In the genomic region with DNA sequence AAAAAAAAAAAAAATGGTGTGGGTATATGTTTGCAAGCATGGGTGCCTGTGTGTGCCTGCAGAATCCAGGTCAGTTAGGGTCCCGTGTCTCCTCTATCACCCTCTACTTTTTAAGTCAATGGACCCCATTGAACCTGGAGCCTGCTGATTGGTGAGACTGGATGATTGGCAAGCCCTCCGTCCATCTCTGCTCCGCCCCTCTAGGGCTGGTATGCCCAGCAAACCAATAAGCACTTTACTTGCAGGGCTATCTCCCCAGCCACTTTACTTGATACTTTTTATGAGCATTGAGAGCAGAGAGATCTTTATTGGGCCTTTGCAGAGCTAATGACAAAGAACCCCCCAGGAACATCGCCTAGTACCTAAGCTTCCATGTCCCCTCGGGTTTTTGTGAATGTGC, we compare ENCODE assay signal across 21 mouse cellular contexts. TPM values are rescaled to one million over a fixed set of nuclear protein-coding genes. Genes with fewer than 3 reads are reported as not detected.
A peak's percentile ranks its signal among the peaks of the same experiment; 100 is the strongest.
DNase-seq lines count a peak whose midpoint lies in the region; ATAC-seq and TF ChIP-seq lines count a peak whose summit lies in the region.
"Had no signal": no experiment of that assay in that cellular context is flagged by ENCODE, and none has a peak within 500 bp of the region (broad histone marks: within the 10 kb centered on the region; RNA-seq: fewer than 3 reads in every experiment).

No protein-coding gene starts in this region.

- intact Hi-C loops in heart, postnatal 14 days (cut with DNase I) = no loop called here

- no peak for DNase-seq in heart, embryonic 10.5 days (ENCODE audit: low spot score)
- no peak for DNase-seq in heart, postnatal 14 days
- no peak for DNase-seq in midbrain, embryonic 10.5 days (ENCODE audit: low spot score)
- DNase-seq in MEL (ENCODE audit: low read depth, low spot score) = peak; percentile 42
- no peak for DNase-seq in hindbrain, postnatal 0 days (ENCODE audit: low spot score)
- DNase-seq in cerebellum, postnatal 25 days = no peak
- DNase-seq: adrenal gland, postnatal 14 days; B cell, adult 2 months; cerebellum, adult 11-12 months; cerebellum, adult 9-10 months; cerebellum, postnatal 36 days; gastrocnemius, postnatal 36 days; heart, adult 11 months; heart, postnatal 10 days had no signal

- peak overlapping the region; percentile 18; the same call in 1 of the 2 replicates for H3K27ac ChIP-seq in heart, embryonic 10.5 days
- H3K27ac ChIP-seq in midbrain, embryonic 10.5 days (replicated peaks) = peak overlapping the region; percentile 50; the same call in 1 of the 2 replicates
- no peak overlapping the region for H3K27ac ChIP-seq in midbrain, embryonic 16.5 days (ENCODE audit: low read length)
- no peak overlapping the region for H3K27ac ChIP-seq in MEL (ENCODE audit: control insufficient read depth, low read depth, low read length)
- H3K27ac ChIP-seq in liver, embryonic 12.5 days = no peak overlapping the region
- H3K27ac ChIP-seq in hindbrain, postnatal 0 days = no peak overlapping the region
- H3K27ac ChIP-seq: embryonic facial prominence, embryonic 13.5 days; forebrain, embryonic 13.5 days; hindbrain, embryonic 13.5 days had no signal

- no peaks in the 10 kb centered on the region for H3K27me3 ChIP-seq in heart, embryonic 10.5 days (ENCODE audit: insufficient read depth, poor library complexity, severe bottlenecking)
- H3K27me3 ChIP-seq in midbrain, embryonic 10.5 days (ENCODE audit: low read depth, poor library complexity, severe bottlenecking) = no peaks in the 10 kb centered on the region
- H3K27me3 ChIP-seq in midbrain, embryonic 16.5 days (ENCODE audit: control insufficient read depth, insufficient read depth, low read depth, low read length) = no peaks in the 10 kb centered on the region
- no peaks in the 10 kb centered on the region for H3K27me3 ChIP-seq in MEL (ENCODE audit: control insufficient read depth in 1 of 2, insufficient read depth in 2 of 2, low read length in 2 of 2)
- no peaks in the 10 kb centered on the region for H3K27me3 ChIP-seq in liver, embryonic 12.5 days (replicated peaks)
- no peaks in the 10 kb centered on the region for H3K27me3 ChIP-seq in hindbrain, postnatal 0 days (ENCODE audit: insufficient read depth, low read length)
- H3K27me3 ChIP-seq: embryonic facial prominence, embryonic 13.5 days; forebrain, embryonic 13.5 days; hindbrain, embryonic 13.5 days had no signal

- no peak for TF ChIP-seq EP300 in MEL (IDR thresholded peaks at IDR 0.05; ENCODE audit: low read depth in 1 of 2, low read length in 2 of 2)

- no peaks in the 10 kb centered on the region for H3K79me2 ChIP-seq in MEL (ENCODE audit: control insufficient read depth, insufficient read depth, low read length, poor library complexity)

- 77% methylated on average over 5 of the region's 5 CpGs for WGBS in heart, embryonic 10.5 days
- WGBS in midbrain, embryonic 10.5 days = 88% methylated on average over 5 of the region's 5 CpGs
- 77% methylated on average over 5 of the region's 5 CpGs for WGBS in midbrain, embryonic 16.5 days
- 66% methylated on average over 5 of the region's 5 CpGs for WGBS in liver, embryonic 12.5 days (ENCODE audit: insufficient replicate concordance)
- 77% methylated on average over 5 of the region's 5 CpGs for WGBS in hindbrain, postnatal 0 days

- no peak for TF ChIP-seq POLR2A in MEL (IDR thresholded peaks at IDR 0.05; ENCODE audit: control insufficient read depth in 1 of 2, insufficient read depth in 1 of 2, low read depth in 1 of 2, low read length in 2 of 2, poor library complexity in 1 of 2)

- no peak for TF ChIP-seq RAD21 in MEL (IDR thresholded peaks at IDR 0.05; ENCODE audit: low read depth, low read length)

- no peaks in the 10 kb centered on the region for H3K9me3 ChIP-seq in heart, embryonic 10.5 days
- no peaks in the 10 kb centered on the region for H3K9me3 ChIP-seq in midbrain, embryonic 10.5 days (replicated peaks)
- H3K9me3 ChIP-seq in midbrain, embryonic 16.5 days (replicated peaks; ENCODE audit: control insufficient read depth, low read length, poor library complexity, severe bottlenecking) = no peaks in the 10 kb centered on the region
- H3K9me3 ChIP-seq in MEL (replicated peaks; ENCODE audit: insufficient read depth, low read length) = no peaks in the 10 kb centered on the region
- H3K9me3 ChIP-seq in liver, embryonic 12.5 days (replicated peaks) = no peaks in the 10 kb centered on the region
- no peaks in the 10 kb centered on the region for H3K9me3 ChIP-seq in hindbrain, postnatal 0 days (ENCODE audit: low read length)
- H3K9me3 ChIP-seq: embryonic facial prominence, embryonic 13.5 days; forebrain, embryonic 13.5 days; G1E; hindbrain, embryonic 13.5 days had no signal

- no peaks in the 10 kb centered on the region for H3K36me3 ChIP-seq in heart, embryonic 10.5 days
- no peaks in the 10 kb centered on the region for H3K36me3 ChIP-seq in midbrain, embryonic 10.5 days
- H3K36me3 ChIP-seq in midbrain, embryonic 16.5 days (ENCODE audit: control insufficient read depth, insufficient read depth, low read length) = no peaks in the 10 kb centered on the region
- H3K36me3 ChIP-seq in MEL (ENCODE audit: control insufficient read depth in 1 of 2, insufficient read depth in 2 of 2, low read length in 2 of 2) = peaks cover 0 to 19% of the 10 kb centered on the region in 2 experiments; a peak in 2 of 4 replicates
- no peaks in the 10 kb centered on the region for H3K36me3 ChIP-seq in liver, embryonic 12.5 days
- H3K36me3 ChIP-seq in hindbrain, postnatal 0 days (ENCODE audit: insufficient read depth, low read length) = no peaks in the 10 kb centered on the region
- H3K36me3 ChIP-seq: embryonic facial prominence, embryonic 13.5 days; G1E; hindbrain, embryonic 13.5 days had no signal

- H3K4me1 ChIP-seq in heart, embryonic 10.5 days = peaks cover 48% of the 10 kb centered on the region
- peaks cover 38% of the 10 kb centered on the region for H3K4me1 ChIP-seq in midbrain, embryonic 10.5 days
- H3K4me1 ChIP-seq in midbrain, embryonic 16.5 days (ENCODE audit: control insufficient read depth, insufficient read depth, low read length) = peaks cover 5% of the 10 kb centered on the region; the same call in 1 of the 2 replicates
- H3K4me1 ChIP-seq in MEL (ENCODE audit: control insufficient read depth in 1 of 2, insufficient read depth in 2 of 2, low read length in 2 of 2) = peaks cover 8 to 18% of the 10 kb centered on the region in 2 experiments
- peaks cover 72% of the 10 kb centered on the region for H3K4me1 ChIP-seq in liver, embryonic 12.5 days
- no peaks in the 10 kb centered on the region for H3K4me1 ChIP-seq in hindbrain, postnatal 0 days (ENCODE audit: insufficient read depth, low read length)

- H3K4me3 ChIP-seq in heart, embryonic 10.5 days = no peak overlapping the region
- no peak overlapping the region for H3K4me3 ChIP-seq in midbrain, embryonic 10.5 days
- H3K4me3 ChIP-seq in midbrain, embryonic 16.5 days (ENCODE audit: low read depth, low read length) = no peak overlapping the region
- H3K4me3 ChIP-seq in MEL (ENCODE audit: control insufficient read depth in 1 of 2, insufficient read depth in 1 of 2, low read depth in 2 of 2, low read length in 2 of 2) = no peak overlapping the region
- H3K4me3 ChIP-seq in liver, embryonic 12.5 days = no peak overlapping the region
- H3K4me3 ChIP-seq in hindbrain, postnatal 0 days (ENCODE audit: low read length) = no peak overlapping the region
- H3K4me3 ChIP-seq: embryonic facial prominence, embryonic 13.5 days; forebrain, embryonic 13.5 days; hindbrain, embryonic 13.5 days had no signal

- no peak overlapping the region for H3K4me2 ChIP-seq in midbrain, embryonic 16.5 days (ENCODE audit: low read length)
- H3K4me2 ChIP-seq in liver, embryonic 12.5 days = no peak overlapping the region
- H3K4me2 ChIP-seq in hindbrain, postnatal 0 days (ENCODE audit: low read depth, low read length) = no peak overlapping the region
- H3K4me2 ChIP-seq: embryonic facial prominence, embryonic 13.5 days; forebrain, embryonic 13.5 days; hindbrain, embryonic 13.5 days had no signal

- H3K9ac ChIP-seq in midbrain, embryonic 16.5 days (ENCODE audit: low read depth, low read length) = no peak overlapping the region
- no peak overlapping the region for H3K9ac ChIP-seq in MEL (ENCODE audit: control insufficient read depth, low read depth, low read length, poor library complexity, severe bottlenecking)
- no peak overlapping the region for H3K9ac ChIP-seq in liver, embryonic 12.5 days
- H3K9ac ChIP-seq in hindbrain, postnatal 0 days (replicated peaks; ENCODE audit: low read length) = no peak overlapping the region
- H3K9ac ChIP-seq: embryonic facial prominence, embryonic 13.5 days; forebrain, embryonic 13.5 days; hindbrain, embryonic 13.5 days had no signal

- no peak for TF ChIP-seq CTCF in MEL (IDR thresholded peaks at IDR 0.05 in 2 of 3, conservative IDR thresholded peaks at IDR 0.05 in 1 of 3; ENCODE audit: control insufficient read depth in 1 of 3, insufficient read depth in 1 of 3, low read depth in 2 of 3, low read length in 3 of 3, poor library complexity in 1 of 3, severe bottlenecking in 1 of 3)
- TF ChIP-seq CTCF in hindbrain, postnatal 0 days (IDR thresholded peaks at IDR 0.05; ENCODE audit: low read depth) = no peak

- no peak for ATAC-seq in midbrain, embryonic 16.5 days
- ATAC-seq in liver, embryonic 12.5 days = peak; percentile 50; the same call in 1 of the 2 replicates
- no peak for ATAC-seq in hindbrain, postnatal 0 days
- ATAC-seq: CD4-positive, CD25-positive, alpha-beta regulatory T cell, adult 4 months; forebrain, embryonic 13.5 days had no signal

TF ChIP-seq in MEL, 35 proteins besides CTCF, POLR2A, EP300 and RAD21:
- TF ChIP-seq ZNF384 (IDR thresholded peaks at IDR 0.05; ENCODE audit: low read depth, low read length) (peak; percentile 61), USF1 (IDR thresholded peaks at IDR 0.05; ENCODE audit: low read depth, low read length) (no peak), NELFE (IDR thresholded peaks at IDR 0.05; ENCODE audit: low read depth, low read length) (no peak), ELF1 (IDR thresholded peaks at IDR 0.05; ENCODE audit: low read depth, low read length) (no peak)

RNA-seq across cellular contexts. Expression of gene Mgst2, which starts 54.3 kb away (rescaled TPM):
- 1.1 and 4.1 TPM in 2 replicates for polyA plus RNA-seq in heart, embryonic 10.5 days (2016; fragmentation: Nextera tagmentation; extraction: Ambion mirVana)
- total RNA-seq in heart, postnatal 14 days (2021) = 1 to 10 TPM; 2.1 to 2.9 TPM
- 0.31 and 0.34 TPM in 2 replicates for polyA plus RNA-seq in midbrain, embryonic 10.5 days (2016; fragmentation: Nextera tagmentation; extraction: Ambion mirVana)
- polyA plus RNA-seq in midbrain, embryonic 16.5 days (2015; fragmentation: Nextera tagmentation; extraction: Ambion mirVana) = 0.66 and 0.94 TPM in 2 replicates
- total RNA-seq in MEL (2012; rRNA removed) = 0.69 and 1.0 TPM in 2 replicates
- 1 to 10 TPM in 1 of 2 experiments, not detected in 1; 3.1 TPM for polyA plus RNA-seq in MEL (2012; ENCODE audit: insufficient read depth in 1 of 2, insufficient read length in 2 of 2, low read depth in 1 of 2, low replicate concordance in 2 of 2, missing spikeins in 1 of 2)
- 14.7 and 16.5 TPM in 2 replicates for polyA plus RNA-seq in liver, embryonic 12.5 days (2016; fragmentation: Nextera tagmentation; extraction: Ambion mirVana)
- total RNA-seq in hindbrain, postnatal 0 days (2014; rRNA removed) = not detected in 2 replicates
- polyA plus RNA-seq in hindbrain, postnatal 0 days (2015; fragmentation: Nextera tagmentation; extraction: Ambion mirVana) = 1.0 and 1.6 TPM in 2 replicates

Comparison
In these comparisons a context has a peak if more than half of its experiments do, and no peak if none do; other contexts are left out.
1. H3K27ac ChIP-seq: peak in heart, embryonic 10.5 days (single experiment) and midbrain, embryonic 10.5 days (single experiment); none in midbrain, embryonic 16.5 days (single experiment), MEL (single experiment), liver, embryonic 12.5 days (single experiment) and hindbrain, postnatal 0 days (single experiment).